Mouse (Mus musculus) ZHBTc4 (cell line): ENCODE measurements at regions not wholly inside any gene's neighbourhood (a gene's known extent, or its start where the extent isn't known, plus 50 kb on each side); places are given as distances from the start of the nearest gene placed in this dataset.

Experiments
- DNase-seq: peaks from one replicate; pipeline ENCODE4 v3.0.0-alpha.2; 2011; ENCODE audit warnings: low read depth, low spot score

- no peak for DNase-seq
These were observed 88.3 kb upstream of the Nckap5 start for GRCm38 (mm10) chr1:126918876-126919275.

- DNase-seq, result no peak
These were observed 87.3 kb upstream of the Nckap5 start for GRCm38 (mm10) chr1:126917872-126918271.

GRCm38 (mm10) chr1:126916369-126916768, 85.8 kb upstream of the Nckap5 start:
- peak; percentile 33 for DNase-seq

- DNase-seq, result no peak
These were observed 80.9 kb upstream of the Nckap5 start for GRCm38 (mm10) chr1:126911277-126912060.

GRCm38 (mm10) chr1:126907417-126907816, 76.8 kb upstream of the Nckap5 start:
- no peak for DNase-seq

- no peak for DNase-seq
These were observed 67.9 kb upstream of the Nckap5 start for GRCm38 (mm10) chr1:126898484-126898883.

GRCm38 (mm10) chr1:126896895-126897294, 66.3 kb upstream of the Nckap5 start:
- DNase-seq, result no peak

- DNase-seq, result peak; percentile 56
These were observed 50.2 kb upstream of the Nckap5 start for GRCm38 (mm10) chr1:126880801-126881200.
